Mouse (Mus musculus) hindbrain, embryonic 13.5 days (tissue): Measurements from ENCODE around the gene Atp5d. TPM values are rescaled to one million over a fixed set of nuclear protein-coding genes. Genes with fewer than 3 reads are reported as not detected.
A peak's percentile ranks its signal among the peaks of the same experiment; 100 is the strongest.

Source experiments
- ATAC-seq: fragments of 200-750 bp; cut with Nextera tagmentation; 2 replicates; pipeline ENCODE4 v1.8.0; 2017; ENCODE audit warnings: moderate TSS enrichment; ENCODE audit not compliant: low FRiP score
- H3K27ac ChIP-seq: fragments of 300-500 bp; sonication (generic); 2 replicates; pipeline ENCODE4 v1.5.1; 2015; ENCODE audit warnings: inconsistent platforms, mild to moderate bottlenecking, moderate library complexity
- H3K27me3 ChIP-seq: fragments of 300-500 bp; sonication (generic); 2 replicates; pipeline ENCODE4 v1.6.1; 2015; ENCODE audit warnings: mild to moderate bottlenecking, inconsistent platforms
- H3K36me3 ChIP-seq: fragments of 300-500 bp; sonication (generic); 2 replicates; pipeline ENCODE4 v1.6.1; 2015; ENCODE audit warnings: mild to moderate bottlenecking, inconsistent platforms
- H3K4me1 ChIP-seq: fragments of 300-500 bp; sonication (generic); replicated peaks from 2 replicates; pipeline ENCODE4 v1.6.1; 2015; ENCODE audit warnings: inconsistent platforms
- H3K4me2 ChIP-seq: fragments of 300-500 bp; sonication (generic); 2 replicates; pipeline ENCODE4 v1.6.1; 2015; ENCODE audit warnings: inconsistent platforms, mild to moderate bottlenecking, moderate library complexity
- H3K4me3 ChIP-seq: fragments of 300-500 bp; sonication (generic); 2 replicates; pipeline ENCODE4 v1.5.1; 2015; ENCODE audit warnings: mild to moderate bottlenecking, inconsistent platforms
- H3K9ac ChIP-seq: fragments of 300-500 bp; sonication (generic); 2 replicates; pipeline ENCODE4 v1.6.1; 2015; ENCODE audit warnings: mild to moderate bottlenecking, inconsistent platforms
- H3K9me3 ChIP-seq: fragments of 300-500 bp; sonication (generic); 2 replicates; pipeline ENCODE4 v1.6.1; 2016; ENCODE audit warnings: inconsistent platforms
- WGBS: fragments of 180-500 bp; shearing (Covaris S2); methylation state at CpG from one replicate; pipeline ENCODE4 v1.1.7; 2015; 5-methylcytosine and 5-hydroxymethylcytosine counted together
- polyA plus RNA-seq: library from polyadenylated mRNA; unstranded; fragments of >200 nt; fragmentation: Nextera tagmentation; extraction: Ambion mirVana; gene quantifications from 2 replicates; pipeline ENCODE4 v1.2.1, GENCODE M21; 2015

Atp5d gene
- polyA plus RNA-seq, 1 experiment from 2014 or later = 449 TPM

DNA sequence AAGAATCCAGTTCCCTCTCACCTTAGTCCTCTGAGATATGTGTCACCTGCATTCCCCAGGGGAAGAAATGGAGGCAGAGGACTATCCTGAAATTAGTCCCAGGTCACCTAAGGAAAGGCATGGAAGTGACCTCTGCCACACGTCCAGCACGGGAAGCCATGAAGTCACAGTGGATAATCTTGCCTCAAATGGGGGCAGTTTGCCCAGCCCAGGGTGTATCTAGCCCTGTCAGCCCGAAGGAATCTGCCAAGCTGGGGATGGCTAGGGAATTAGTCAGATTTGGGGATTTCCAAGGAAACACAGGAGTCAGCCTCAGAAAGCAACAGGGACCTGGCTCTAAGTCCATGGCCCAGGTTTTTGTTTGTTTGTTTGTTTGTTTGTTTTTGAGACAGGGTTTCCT is 34.3 kb upstream of the Atp5d start:
- Histone ChIP-seq H3K36me3 (no peaks in the 10 kb centered on the region), H3K27me3 (no peaks in the 10 kb centered on the region), H3K27ac (no peak overlapping the region), H3K4me2 (no peak overlapping the region), H3K4me3 (no peak overlapping the region), H3K9ac (no peak overlapping the region), H3K9me3 (no peaks in the 10 kb centered on the region), H3K4me1 (peaks cover 30% of the 10 kb centered on the region)
- 76% methylated on average over 3 of the region's 3 CpGs for WGBS
- no peak for ATAC-seq

DNA sequence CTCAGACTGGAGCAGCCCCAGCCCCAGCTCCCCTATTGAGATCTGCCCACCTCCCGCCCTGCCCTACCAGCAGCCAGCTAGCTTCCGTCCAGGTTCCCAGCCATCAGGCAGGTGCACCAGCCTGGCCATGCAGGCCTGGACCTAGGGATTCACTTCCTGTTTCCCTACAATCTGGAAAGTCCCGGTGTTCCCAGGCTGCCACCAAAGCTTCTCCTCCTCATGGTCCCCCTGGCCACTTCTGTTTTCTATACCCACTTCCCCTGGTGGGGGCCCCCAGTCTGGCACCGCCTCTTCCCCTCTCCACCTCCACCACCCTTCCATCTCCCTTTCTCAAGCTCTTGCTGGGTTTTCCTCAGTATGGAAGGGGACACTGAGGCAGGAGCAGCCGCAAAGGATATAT is 33.0 kb upstream of the Atp5d start, which contains the start of gene Sbno2:
Gene Sbno2, minus strand, starts transcription at position 112 of the 400 bp plus-strand sequence.
- Histone ChIP-seq H3K9me3 (no peaks in the 10 kb centered on the region), H3K4me2 (no peak within 1 kb of the TSS), H3K4me3 (no peak within 1 kb of the TSS), H3K4me1 (peaks cover 21% of the 10 kb centered on the region), H3K36me3 (no peaks in the 10 kb centered on the region), H3K27ac (no peak within 1 kb of the TSS), H3K27me3 (no peaks in the 10 kb centered on the region), H3K9ac (0 out of 2 replicates have a peak within 1 kb of the TSS, but pooled peaks have one; percentile 1)
- 71% methylated on average over 5 of the region's 5 CpGs for WGBS
- ATAC-seq = no peak

DNA sequence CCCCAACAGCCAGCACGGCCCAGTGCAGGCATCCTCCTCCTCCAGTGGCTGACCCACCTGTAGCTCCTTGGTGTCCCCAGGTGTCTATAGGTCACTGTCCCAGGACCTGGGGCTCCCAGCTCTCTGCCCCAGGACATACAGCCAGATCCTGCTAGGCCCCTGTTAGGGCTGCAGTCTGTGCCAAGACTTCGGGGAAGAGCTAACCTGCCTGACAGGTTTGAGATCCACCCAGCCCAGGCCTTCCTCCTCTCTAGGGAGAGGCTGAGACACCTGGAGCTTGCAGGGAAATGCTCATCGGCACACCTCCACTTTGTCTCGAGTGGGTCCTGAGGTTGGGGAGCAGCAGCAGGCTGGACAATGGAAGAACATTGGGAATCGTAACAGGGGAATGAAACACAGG is 32.5 kb upstream of the Atp5d start:
- ATAC-seq = no peak
- Histone ChIP-seq H3K27ac (no peak overlapping the region), H3K9me3 (no peaks in the 10 kb centered on the region), H3K27me3 (no peaks in the 10 kb centered on the region), H3K4me2 (no peak overlapping the region), H3K9ac (no peak overlapping the region), H3K4me1 (peaks cover 16% of the 10 kb centered on the region), H3K36me3 (no peaks in the 10 kb centered on the region), H3K4me3 (no peak overlapping the region)
- WGBS = 76% methylated on average over 5 of the region's 5 CpGs

DNA sequence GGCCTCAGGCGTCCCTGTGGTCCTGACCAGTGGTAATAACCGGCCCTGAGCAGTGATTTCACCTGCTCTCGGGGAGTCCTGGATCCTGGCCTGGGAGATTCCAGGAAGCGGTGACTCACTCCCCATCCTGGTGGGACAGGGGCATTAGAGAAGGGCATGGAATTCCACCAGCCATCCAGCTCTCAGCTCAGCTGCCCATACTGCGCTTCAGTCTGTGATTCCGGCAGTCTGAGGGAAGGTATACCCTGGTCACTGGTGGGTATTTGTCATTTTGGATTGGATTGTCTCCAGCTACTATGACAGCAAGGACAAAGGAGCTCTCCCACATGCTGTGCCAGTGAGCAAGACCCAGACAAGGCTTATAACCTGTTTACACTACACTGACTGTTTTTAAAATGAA is 30.8 kb upstream of the Atp5d start:
- Histone ChIP-seq H3K36me3 (no peaks in the 10 kb centered on the region), H3K27me3 (no peaks in the 10 kb centered on the region), H3K4me3 (no peak overlapping the region), H3K9me3 (no peaks in the 10 kb centered on the region), H3K9ac (no peak overlapping the region), H3K27ac (no peak overlapping the region), H3K4me1 (0 out of 2 replicates have a peak, but pooled peaks cover 3% of the 10 kb centered on the region), H3K4me2 (no peak overlapping the region)
- 66% methylated on average over 6 of the region's 6 CpGs for WGBS
- ATAC-seq = no peak

DNA sequence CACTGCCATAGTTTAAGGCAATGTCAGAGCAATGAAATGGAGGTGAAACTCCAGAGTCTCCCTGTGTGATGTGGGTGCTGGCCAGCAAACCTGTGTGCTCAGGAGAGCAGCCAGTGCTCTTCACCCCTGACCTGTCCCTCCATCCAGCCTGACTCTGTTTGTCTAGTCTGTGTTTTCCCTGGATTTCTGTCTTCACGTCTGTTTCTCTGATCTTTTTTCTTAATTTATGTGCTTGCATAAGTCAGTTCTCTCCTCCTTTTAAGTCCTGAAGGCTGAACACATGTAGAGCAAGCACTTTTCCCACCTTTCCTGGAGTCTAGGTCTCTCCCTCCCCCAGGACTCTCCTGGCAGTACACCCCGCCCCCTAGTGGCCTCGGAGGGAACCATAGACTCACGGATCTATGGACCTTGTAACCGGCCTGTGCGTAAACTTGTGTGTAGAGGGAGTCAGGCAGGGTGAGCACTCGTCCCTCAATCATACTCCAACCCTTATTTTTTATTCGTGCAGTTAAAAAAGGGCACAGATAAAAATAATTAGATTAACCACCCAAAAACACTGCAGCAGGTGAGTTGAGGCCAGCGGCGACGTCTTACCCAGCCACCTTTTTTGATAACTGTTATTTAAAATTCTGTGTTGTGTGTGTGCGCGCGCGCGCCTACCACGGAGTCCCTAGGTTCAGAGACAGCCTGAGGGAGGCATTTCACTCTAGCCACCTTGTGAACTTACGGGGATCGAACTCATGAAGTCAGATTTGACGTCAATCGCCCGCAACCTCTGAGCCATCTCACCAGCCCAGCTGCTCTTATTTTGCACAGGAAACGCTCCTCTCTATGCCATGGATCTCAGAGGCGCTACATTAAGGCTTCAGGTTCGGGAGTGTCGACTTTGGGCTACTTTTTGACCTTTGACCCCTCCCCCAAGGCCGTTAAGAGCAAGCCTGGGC is 23.8 kb upstream of the Atp5d start:
- WGBS = 3% methylated on average over 27 of the region's 27 CpGs
- no peaks in the 10 kb centered on the region for H3K9me3 ChIP-seq
- H3K36me3 ChIP-seq = peaks cover 8% of the 10 kb centered on the region
- no peaks in the 10 kb centered on the region for H3K27me3 ChIP-seq
- peak overlapping the region; percentile 91 for H3K4me3 ChIP-seq
- peak overlapping the region; percentile 63 for H3K9ac ChIP-seq
- ATAC-seq = peak; percentile 35
- peak overlapping the region; percentile 53 for H3K4me2 ChIP-seq
- H3K4me1 ChIP-seq = peaks cover 36% of the 10 kb centered on the region
- H3K27ac ChIP-seq = peak overlapping the region; percentile 63

DNA sequence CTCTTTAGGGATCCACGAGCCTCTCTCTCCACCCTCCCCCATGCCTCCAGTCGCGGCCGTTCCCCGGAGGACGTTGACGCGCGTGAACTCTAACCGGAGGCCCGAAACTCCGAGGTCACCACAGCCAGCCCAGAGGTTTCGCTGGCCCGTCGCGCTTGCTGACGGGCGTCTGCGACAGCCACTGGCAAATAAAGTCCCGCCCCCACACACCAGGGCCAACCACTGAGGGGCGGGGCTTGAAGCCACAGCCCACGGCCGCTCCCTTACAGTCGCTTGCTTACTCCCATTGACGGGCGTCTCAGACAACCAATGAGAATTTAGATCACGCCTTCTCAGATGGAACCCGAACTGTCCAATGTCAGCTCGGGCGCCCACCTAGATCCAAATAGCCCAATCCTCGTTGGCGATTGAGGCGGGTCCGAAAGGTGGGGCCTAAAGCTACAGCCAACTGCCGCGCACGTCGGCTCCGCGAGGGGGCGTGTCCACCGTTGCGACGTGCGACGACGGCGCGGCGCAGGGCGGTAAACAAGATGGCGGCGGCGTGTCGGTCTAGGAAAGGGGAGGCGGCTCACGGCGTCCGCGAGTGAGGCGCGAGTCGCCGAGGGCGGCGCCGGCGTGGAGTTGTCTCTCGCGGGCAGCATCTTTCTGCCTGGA is 23.0 kb upstream of the Atp5d start, which contains the start of gene Stk11:
Gene Stk11, plus strand, starts transcription at position 514 of the 654 bp plus-strand sequence.
- Histone ChIP-seq H3K9ac (peak within 1 kb of the TSS; percentile 93), H3K4me1 (peaks cover 42% of the 10 kb centered on the region), H3K27me3 (no peaks in the 10 kb centered on the region), H3K9me3 (no peaks in the 10 kb centered on the region), H3K4me2 (peak within 1 kb of the TSS; percentile 96), H3K27ac (peak within 1 kb of the TSS; percentile 87), H3K36me3 (peaks cover 14% of the 10 kb centered on the region), H3K4me3 (peak within 1 kb of the TSS; percentile 91)
- under 1% methylated on average over 70 of the region's 70 CpGs for WGBS
- ATAC-seq = peak; percentile 99

DNA sequence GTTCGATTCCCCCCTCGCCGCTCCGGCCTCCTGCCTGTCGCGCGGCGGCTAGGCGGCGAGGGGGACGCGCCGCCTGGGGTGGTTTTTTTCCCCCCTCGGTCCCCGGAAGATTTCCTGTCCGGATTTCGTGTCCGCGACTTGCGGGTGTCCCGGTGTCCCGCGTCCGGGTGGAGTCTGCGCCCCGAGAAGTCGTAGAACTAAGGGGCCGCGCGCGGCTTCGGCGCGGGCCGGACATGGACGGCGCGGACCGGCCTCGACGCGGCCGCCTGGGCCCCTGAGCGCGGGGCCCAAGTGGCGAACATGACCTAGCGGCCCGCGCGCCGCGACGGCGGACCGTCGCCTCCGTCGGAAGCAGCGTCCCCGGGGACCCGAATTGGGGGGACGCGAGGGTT is 22.5 kb upstream of the Atp5d start:
- Histone ChIP-seq H3K9ac (peak overlapping the region; percentile 93), H3K9me3 (no peaks in the 10 kb centered on the region), H3K4me2 (peak overlapping the region; percentile 96), H3K36me3 (peaks cover 17% of the 10 kb centered on the region), H3K4me3 (peak overlapping the region; percentile 91), H3K27me3 (no peaks in the 10 kb centered on the region), H3K27ac (peak overlapping the region; percentile 87), H3K4me1 (peaks cover 45% of the 10 kb centered on the region)
- ATAC-seq = no peak
- under 1% methylated on average over 60 of the region's 63 CpGs for WGBS

DNA sequence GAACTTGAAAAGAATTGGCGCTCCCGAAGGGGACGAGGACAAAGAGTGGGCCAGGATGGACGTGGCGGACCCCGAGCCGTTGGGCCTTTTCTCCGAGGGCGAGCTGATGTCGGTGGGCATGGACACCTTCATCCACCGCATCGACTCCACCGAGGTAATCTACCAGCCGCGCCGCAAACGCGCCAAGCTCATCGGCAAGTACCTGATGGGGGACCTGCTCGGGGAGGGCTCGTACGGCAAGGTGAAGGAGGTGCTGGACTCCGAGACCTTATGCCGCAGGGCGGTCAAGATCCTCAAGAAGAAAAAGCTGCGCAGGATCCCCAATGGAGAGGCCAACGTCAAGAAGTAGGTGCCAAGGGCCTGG is 21.9 kb upstream of the Atp5d start:
- Histone ChIP-seq H3K27ac (peak overlapping the region; percentile 52), H3K27me3 (no peaks in the 10 kb centered on the region), H3K4me2 (peak overlapping the region; percentile 96), H3K9me3 (no peaks in the 10 kb centered on the region), H3K9ac (peak overlapping the region; percentile 93), H3K36me3 (peaks cover 23% of the 10 kb centered on the region), H3K4me1 (peaks cover 45% of the 10 kb centered on the region), H3K4me3 (peak overlapping the region; percentile 91)
- no peak for ATAC-seq
- WGBS = under 1% methylated on average over 27 of the region's 27 CpGs

DNA sequence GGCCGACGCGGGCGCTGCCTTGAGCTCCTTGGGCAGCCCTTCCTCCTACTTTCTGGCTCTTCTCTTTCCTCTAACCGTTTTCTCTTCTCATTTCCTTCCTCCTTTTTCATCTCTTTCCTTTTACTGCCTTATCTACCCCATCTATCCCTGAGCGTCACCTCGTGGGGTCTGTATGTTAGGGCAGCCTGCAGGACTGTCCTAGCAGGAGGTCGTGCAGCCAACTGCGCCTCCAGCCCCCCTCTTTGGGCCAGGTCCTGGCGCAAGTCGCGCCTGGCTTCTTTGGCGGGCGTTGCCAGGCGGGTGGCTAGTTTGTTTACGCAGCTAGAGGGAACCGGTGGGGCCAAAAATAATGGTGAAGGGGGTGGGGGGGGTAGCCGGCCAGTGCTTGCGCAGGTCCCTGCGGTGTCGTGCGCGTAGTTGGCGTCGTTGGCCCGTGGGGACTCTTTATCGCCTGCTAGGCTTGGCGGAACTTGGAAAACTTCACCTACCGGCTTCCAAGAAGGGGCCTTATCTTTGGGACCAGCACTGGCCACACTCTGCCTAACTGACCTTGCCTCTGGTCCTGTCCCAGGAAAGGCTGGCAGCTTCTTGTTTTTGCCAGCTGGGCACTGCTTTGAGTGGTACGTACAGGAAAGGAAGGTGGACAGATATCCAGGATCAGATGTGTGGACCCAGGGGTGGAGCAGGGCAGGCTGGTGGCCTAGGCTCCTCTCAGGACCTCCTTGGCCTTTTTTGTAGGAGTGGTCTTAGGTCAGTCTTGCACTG is 21.3 kb upstream of the Atp5d start:
- Histone ChIP-seq H3K27ac (peak overlapping the region; percentile 52), H3K4me2 (peak overlapping the region; percentile 96), H3K27me3 (no peaks in the 10 kb centered on the region)

DNA sequence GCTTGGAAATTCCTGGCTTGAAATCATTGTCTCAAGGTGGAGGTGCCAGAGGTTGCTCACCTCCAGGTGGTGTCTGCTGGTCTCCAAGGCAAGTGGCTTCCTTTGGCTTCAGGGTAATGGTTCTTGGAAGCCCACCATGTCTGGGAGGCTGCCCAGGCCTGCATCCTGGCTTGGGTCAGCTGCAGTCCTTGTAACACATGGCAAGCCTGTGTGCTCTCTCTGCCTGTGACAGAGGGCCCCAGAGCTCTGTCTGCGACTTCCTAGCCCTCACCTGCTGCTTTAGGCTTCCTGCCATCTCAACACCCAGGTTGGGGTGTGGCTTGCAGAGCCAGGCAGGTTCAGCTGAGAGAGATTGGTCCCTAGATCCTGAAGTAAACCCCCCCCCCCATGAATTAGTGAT is 20.7 kb upstream of the Atp5d start:
- H3K27ac ChIP-seq = peak overlapping the region; percentile 64
- 57% methylated on average over 1 of the region's 1 CpGs for WGBS
- H3K4me1 ChIP-seq = peaks cover 45% of the 10 kb centered on the region

More for the DNA sequence above, 21.3 kb upstream of the Atp5d start:
- Histone ChIP-seq H3K9me3 (no peaks in the 10 kb centered on the region), H3K9ac (peak overlapping the region; percentile 93), H3K36me3 (peaks cover 29% of the 10 kb centered on the region), H3K4me1 (peaks cover 45% of the 10 kb centered on the region), H3K4me3 (peak overlapping the region; percentile 91)
- WGBS = 5% methylated on average over 30 of the region's 30 CpGs
- ATAC-seq = no peak

DNA sequence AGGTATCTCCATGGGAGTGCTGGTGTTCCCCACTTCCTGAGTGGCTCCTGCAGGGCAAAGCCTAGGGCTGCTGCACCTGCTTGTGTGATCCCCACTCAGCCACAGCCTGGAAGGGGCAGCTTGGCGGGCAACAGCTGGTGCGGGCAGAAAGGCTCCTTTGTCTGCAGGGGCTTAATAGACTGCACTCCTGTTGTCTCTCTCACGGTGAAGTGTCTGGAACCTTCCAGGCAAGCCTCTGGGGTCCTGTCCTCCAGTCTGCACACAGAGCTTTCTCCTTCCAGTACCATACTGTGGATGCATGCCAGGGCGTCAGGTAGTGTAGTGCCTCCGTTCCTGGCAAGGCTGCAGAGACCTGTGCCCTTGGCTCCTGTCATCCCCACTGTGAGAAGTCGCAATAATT is 19.9 kb upstream of the Atp5d start:
- H3K36me3 ChIP-seq = peaks cover 36% of the 10 kb centered on the region
- no peak for ATAC-seq
- peak overlapping the region; percentile 96 for H3K4me2 ChIP-seq
- WGBS = 49% methylated on average over 6 of the region's 6 CpGs
- H3K27ac ChIP-seq = peak overlapping the region; percentile 64
- peak overlapping the region; percentile 91 for H3K4me3 ChIP-seq
- peak overlapping the region; percentile 93 for H3K9ac ChIP-seq
- peaks cover 45% of the 10 kb centered on the region for H3K4me1 ChIP-seq
- H3K9me3 ChIP-seq = no peaks in the 10 kb centered on the region
- H3K27me3 ChIP-seq = no peaks in the 10 kb centered on the region

More for the DNA sequence above, 20.7 kb upstream of the Atp5d start:
- ATAC-seq = no peak
- peaks cover 30% of the 10 kb centered on the region for H3K36me3 ChIP-seq
- peak overlapping the region; percentile 91 for H3K4me3 ChIP-seq
- H3K9ac ChIP-seq = peak overlapping the region; percentile 93
- H3K27me3 ChIP-seq = no peaks in the 10 kb centered on the region
- H3K4me2 ChIP-seq = peak overlapping the region; percentile 96
- no peaks in the 10 kb centered on the region for H3K9me3 ChIP-seq

DNA sequence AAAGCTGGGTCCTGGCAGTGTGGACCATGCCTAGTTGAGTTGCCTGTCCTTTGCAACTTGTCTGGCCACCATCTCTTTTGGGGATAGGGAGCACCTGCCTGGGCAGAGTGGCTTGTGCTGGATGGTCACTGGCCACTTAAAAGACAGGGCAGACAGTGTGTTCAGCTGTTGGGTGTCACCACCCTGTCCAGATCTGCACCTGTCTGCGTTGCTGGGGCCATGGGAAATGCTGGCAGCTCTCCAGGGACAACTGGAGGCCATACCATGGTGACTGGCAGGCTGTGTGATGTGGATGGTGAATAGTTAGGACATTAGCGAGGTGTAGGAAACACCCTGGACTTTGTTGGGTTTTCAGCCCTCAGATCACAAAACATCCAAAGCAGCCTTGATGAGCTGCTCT is 18.3 kb upstream of the Atp5d start:
- no peaks in the 10 kb centered on the region for H3K9me3 ChIP-seq
- no peak overlapping the region for H3K4me3 ChIP-seq
- H3K36me3 ChIP-seq = peaks cover 50% of the 10 kb centered on the region
- H3K27me3 ChIP-seq = no peaks in the 10 kb centered on the region
- H3K27ac ChIP-seq = no peak overlapping the region
- H3K4me2 ChIP-seq = no peak overlapping the region
- peak overlapping the region; percentile 31; the same call in 1 of the 2 replicates for H3K9ac ChIP-seq
- WGBS = 79% methylated on average over 2 of the region's 2 CpGs
- ATAC-seq = no peak
- H3K4me1 ChIP-seq = peaks cover 51% of the 10 kb centered on the region
